Mouse (Mus musculus) bone marrow, adult 2 months (tissue): ENCODE data around the gene Tbrg1. TPM values are rescaled to one million over a fixed set of nuclear protein-coding genes. Genes with fewer than 3 reads are reported as not detected.

Source experiments
- H3K27ac ChIP-seq: fragments of 200-500 bp; 2 replicates; pipeline ENCODE4 v1.5.1; 2012; ENCODE audit warnings: low read depth, mild to moderate bottlenecking, control low read depth, inconsistent platforms, low read length; ENCODE audit not compliant: control insufficient read depth, poor library complexity, insufficient read depth
- H3K4me1 ChIP-seq: fragments of 200-500 bp; 2 replicates; pipeline ENCODE4 v1.6.1; 2011; ENCODE audit warnings: low read length; ENCODE audit not compliant: control insufficient read depth, insufficient read depth
- H3K4me3 ChIP-seq: fragments of 200-500 bp; replicated peaks from 2 replicates; pipeline ENCODE3; 2011; ENCODE audit warnings: mild to moderate bottlenecking, low read depth, low read length, control low read depth; ENCODE audit not compliant: control insufficient read depth
- CTCF ChIP-seq: fragments of 200-500 bp; IDR thresholded peaks from 2 replicates; pipeline ENCODE4 v1.5.1; 2011; ENCODE audit warnings: low read length, control low read depth; ENCODE audit not compliant: control insufficient read depth, insufficient read depth
- POLR2A ChIP-seq: fragments of 200-500 bp; IDR thresholded peaks from 2 replicates; pipeline ENCODE4 v1.6.1; 2011; ENCODE audit warnings: low read depth, mild to moderate bottlenecking, control low read depth, low read length, borderline replicate concordance; ENCODE audit not compliant: control insufficient read depth
- WGBS: fragments of 180-500 bp; shearing (Covaris S2); methylation state at CpG from one replicate; pipeline ENCODE4 v1.1.7; 2018; 5-methylcytosine and 5-hydroxymethylcytosine counted together
- polyA plus RNA-seq: library from polyadenylated mRNA; stranded (reverse); fragments of >200 nt; gene quantifications from 2 replicates; pipeline ENCODE4 v1.2.4, GENCODE M21; 2011; ENCODE audit warnings: low replicate concordance; ENCODE audit not compliant: missing spikeins, insufficient read depth, insufficient read length

The Tbrg1 gene
- polyA plus RNA-seq, 1 experiment: 49.2 TPM

DNA sequence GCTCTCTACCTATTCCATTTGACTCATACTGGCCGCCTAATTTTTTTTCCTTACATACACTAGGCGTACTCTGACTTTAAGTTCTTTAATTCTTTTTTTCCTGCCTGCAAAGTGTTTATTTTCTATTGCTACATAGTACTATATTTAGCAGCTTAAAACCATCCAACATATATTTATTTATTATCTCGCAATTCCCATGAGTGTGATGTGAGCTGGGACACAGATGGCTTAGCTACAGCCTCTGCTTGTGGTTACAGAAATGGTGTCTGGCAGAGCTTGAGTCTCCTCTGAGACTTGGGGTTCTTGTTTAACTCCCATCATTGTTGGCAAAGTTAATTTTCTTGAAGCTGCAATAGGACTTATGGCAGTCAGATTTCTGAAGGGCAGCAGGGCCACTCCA is 18.4 kb downstream of the Tbrg1 start:
- no peaks in the 10 kb centered on the region for H3K4me1 ChIP-seq
- no peak overlapping the region for H3K4me3 ChIP-seq
- 78% methylated on average over 3 of the region's 3 CpGs for WGBS
- H3K27ac ChIP-seq: no peak overlapping the region
- no peak for TF ChIP-seq CTCF
- TF ChIP-seq POLR2A: no peak

DNA sequence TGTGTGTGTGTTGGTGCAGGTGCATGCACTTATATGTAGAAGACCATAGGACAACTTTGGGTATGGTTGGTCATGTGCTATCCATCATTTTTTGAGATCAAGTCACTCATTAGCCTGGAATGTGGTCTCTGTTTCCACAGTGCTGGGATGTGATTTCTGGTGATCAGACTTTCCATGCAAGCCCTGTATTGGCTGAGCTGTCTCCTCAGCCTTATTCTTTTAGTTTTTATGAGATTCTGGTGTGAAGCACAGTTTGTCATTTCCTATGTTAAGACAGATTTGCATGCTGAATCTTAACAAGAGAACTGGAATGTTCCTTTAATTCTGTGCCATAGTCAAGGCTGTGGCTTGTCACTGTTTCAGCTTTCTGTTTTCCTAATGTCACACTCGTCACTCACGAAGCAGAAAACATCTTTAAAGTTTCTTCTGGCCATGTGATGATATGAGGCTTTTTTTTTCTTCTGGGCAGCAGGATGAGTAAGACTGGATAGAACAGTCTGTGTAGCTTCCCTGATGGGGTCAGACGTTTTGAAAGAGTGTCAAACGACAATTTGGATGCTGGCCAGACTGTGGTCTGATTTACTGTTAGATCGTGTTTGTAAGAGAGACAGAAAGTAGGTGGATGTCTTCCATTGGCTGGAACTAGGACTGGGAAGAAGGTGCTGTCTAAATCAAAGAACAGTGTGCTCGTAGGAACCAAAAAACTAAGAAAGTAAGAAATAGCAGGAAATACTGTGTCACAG is 20.1 kb downstream of the Tbrg1 start:
- WGBS: 41% methylated on average over 6 of the region's 6 CpGs
- H3K27ac ChIP-seq: no peak overlapping the region
- TF ChIP-seq POLR2A (no peak), CTCF (no peak)
- H3K4me1 ChIP-seq: no peaks in the 10 kb centered on the region
- H3K4me3 ChIP-seq: no peak overlapping the region

DNA sequence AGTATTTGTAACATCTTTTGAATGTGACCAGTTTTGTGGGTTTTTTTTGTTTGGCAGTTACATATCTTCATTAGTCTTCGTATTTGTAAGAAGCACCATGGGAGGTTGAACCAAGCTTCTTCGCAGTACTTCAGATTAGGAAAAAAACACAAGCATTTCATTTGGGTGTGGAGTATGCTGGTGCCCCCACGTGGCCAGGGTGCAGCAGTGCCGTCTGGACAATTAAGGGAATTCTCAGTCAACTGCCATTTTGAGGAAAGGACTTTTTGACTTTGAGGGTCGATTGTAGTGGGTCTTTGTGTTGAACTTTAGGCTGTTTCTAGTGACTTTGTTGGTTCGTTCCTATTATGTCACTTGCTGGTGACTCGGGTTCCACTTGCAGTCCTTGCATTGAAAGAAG is 20.8 kb downstream of the Tbrg1 start:
- 27% methylated on average over 7 of the region's 7 CpGs for WGBS
- Histone ChIP-seq H3K27ac (no peak overlapping the region), H3K4me3 (no peak overlapping the region), H3K4me1 (no peaks in the 10 kb centered on the region)
- TF ChIP-seq POLR2A (no peak), CTCF (peak; percentile 70)

GRCm38 (mm10) chr9:37634269-37634668 is 22.8 kb downstream of the Tbrg1 start:
- 84% methylated on average over 3 of the region's 3 CpGs for WGBS
- H3K4me1 ChIP-seq: no peaks in the 10 kb centered on the region

DNA sequence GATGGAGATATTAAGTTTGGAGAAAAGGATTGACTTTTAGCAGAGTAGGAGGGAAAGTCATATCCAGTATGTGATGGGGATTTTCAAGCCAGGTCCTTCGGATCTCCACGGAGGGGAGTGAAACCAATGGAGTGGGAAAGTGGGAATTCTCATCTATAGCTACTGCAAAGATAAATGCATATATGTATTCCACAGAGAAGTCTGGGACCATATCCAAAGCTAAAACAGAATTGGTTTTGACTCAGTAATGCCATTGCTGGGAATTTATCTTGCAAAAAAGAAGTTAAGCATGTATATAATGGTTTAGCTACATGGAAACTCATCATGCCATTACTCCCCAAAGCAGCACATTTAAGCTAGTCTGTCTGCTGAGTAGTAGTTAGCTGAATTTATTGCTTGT is 24.8 kb downstream of the Tbrg1 start:
- no peak overlapping the region for H3K27ac ChIP-seq
- WGBS: 83% methylated on average over 2 of the region's 2 CpGs
- no peak overlapping the region for H3K4me3 ChIP-seq
- TF ChIP-seq CTCF: no peak
- TF ChIP-seq POLR2A: no peak
- H3K4me1 ChIP-seq: no peaks in the 10 kb centered on the region

More at GRCm38 (mm10) chr9:37634269-37634668, 22.8 kb downstream of the Tbrg1 start:
- Histone ChIP-seq H3K4me3 (no peak overlapping the region), H3K27ac (no peak overlapping the region)
- no peak for TF ChIP-seq CTCF
- TF ChIP-seq POLR2A: no peak

- Histone ChIP-seq H3K4me3 (no peak overlapping the region), H3K27ac (no peak overlapping the region), H3K4me1 (no peaks in the 10 kb centered on the region)
- WGBS: 49% methylated on average over 2 of the region's 2 CpGs
- TF ChIP-seq CTCF (no peak), POLR2A (no peak)
Measured at GRCm38 (mm10) chr9:37629941-37630340, 27.2 kb downstream of the Tbrg1 start.

DNA sequence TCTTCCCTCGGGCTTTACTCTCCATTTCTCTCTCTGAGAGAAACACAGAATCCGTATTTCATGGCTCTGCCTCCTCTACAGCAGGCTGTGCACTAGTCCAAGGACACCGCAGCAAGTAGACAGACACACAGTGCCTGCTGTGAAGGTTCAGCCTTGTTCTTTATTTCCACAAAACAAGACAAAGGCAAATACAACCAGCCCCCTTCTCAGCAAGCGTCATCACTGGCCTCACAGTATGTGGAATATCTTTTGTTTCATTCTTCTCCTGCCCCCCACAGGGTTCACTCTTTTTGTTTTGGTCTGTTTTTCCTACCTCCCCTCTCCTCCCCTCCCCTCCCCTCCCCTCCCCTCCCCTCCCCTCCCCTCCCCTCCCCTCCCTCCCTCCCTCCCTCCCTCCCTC is 28.5 kb downstream of the Tbrg1 start:
- H3K27ac ChIP-seq: no peak overlapping the region
- TF ChIP-seq CTCF (no peak), POLR2A (no peak)
- no peaks in the 10 kb centered on the region for H3K4me1 ChIP-seq
- H3K4me3 ChIP-seq: no peak overlapping the region
- 85% methylated on average over 4 of the region's 4 CpGs for WGBS

- 92% methylated on average over 1 of the region's 1 CpGs for WGBS
- H3K4me3 ChIP-seq: no peak overlapping the region
- H3K27ac ChIP-seq: no peak overlapping the region
- no peak for TF ChIP-seq POLR2A
- TF ChIP-seq CTCF: no peak
- H3K4me1 ChIP-seq: no peaks in the 10 kb centered on the region
Measured at GRCm38 (mm10) chr9:37627263-37627662, 29.8 kb downstream of the Tbrg1 start.
